Mouse (Mus musculus) neural tube, embryonic 11.5 days (tissue): ENCODE results near the gene Atp10b. TPM values are rescaled to one million over a fixed set of nuclear protein-coding genes. Genes with fewer than 3 reads are reported as not detected.
A peak's percentile ranks its signal among the peaks of the same experiment; 100 is the strongest.

Experiments
- ATAC-seq: fragments of 200-750 bp; cut with Nextera tagmentation; 2 replicates; pipeline ENCODE4 v1.8.0; 2017; ENCODE audit warnings: moderate number of reproducible peaks, mild to moderate bottlenecking, moderate TSS enrichment, moderate library complexity; ENCODE audit not compliant: insufficient read depth, low FRiP score, low TSS enrichment
- DNase-seq: peaks from one replicate; pipeline ENCODE4 v3.0.0-alpha.2; 2015; ENCODE audit warnings: low spot score
- H3K27ac ChIP-seq: fragments of 300-500 bp; sonication (generic); 2 replicates; pipeline ENCODE4 v1.5.1; 2014; ENCODE audit warnings: low read depth, mild to moderate bottlenecking, low read length
- H3K27me3 ChIP-seq: fragments of 300-500 bp; sonication (generic); 2 replicates; pipeline ENCODE4 v1.6.1; 2014; ENCODE audit warnings: mild to moderate bottlenecking, low read length, mixed read lengths; ENCODE audit not compliant: control insufficient read depth, insufficient read depth
- H3K36me3 ChIP-seq: fragments of 300-500 bp; sonication (generic); 2 replicates; pipeline ENCODE4 v1.6.1; 2014; ENCODE audit warnings: mild to moderate bottlenecking, low read length, moderate library complexity, mixed read lengths; ENCODE audit not compliant: control insufficient read depth, insufficient read depth
- H3K4me1 ChIP-seq: fragments of 300-500 bp; sonication (generic); 2 replicates; pipeline ENCODE4 v1.6.1; 2014; ENCODE audit warnings: low read length, mixed read lengths; ENCODE audit not compliant: control insufficient read depth, insufficient read depth
- H3K4me2 ChIP-seq: fragments of 300-500 bp; sonication (generic); 2 replicates; pipeline ENCODE4 v1.6.1; 2014; ENCODE audit warnings: low read depth, mild to moderate bottlenecking, moderate library complexity
- H3K4me3 ChIP-seq: fragments of 300-500 bp; sonication (generic); 2 replicates; pipeline ENCODE4 v1.5.1; 2014; ENCODE audit warnings: low read depth, low read length
- H3K9ac ChIP-seq: fragments of 300-500 bp; sonication (generic); 2 replicates; pipeline ENCODE4 v1.6.1; 2014; ENCODE audit warnings: mild to moderate bottlenecking, low read length
- H3K9me3 ChIP-seq: fragments of 300-500 bp; sonication (generic); 2 replicates; pipeline ENCODE4 v1.6.1; 2016; ENCODE audit warnings: low read length; ENCODE audit not compliant: control insufficient read depth
- WGBS: fragments of 180-500 bp; shearing (Covaris S2); extraction: QIAGEN DNeasy Blood & Tissue Kit; methylation state at CpG from one replicate; pipeline ENCODE4 v1.1.7; 2014; 5-methylcytosine and 5-hydroxymethylcytosine counted together
- polyA plus RNA-seq: library from polyadenylated mRNA; unstranded; fragments of >200 nt; fragmentation: Nextera tagmentation; extraction: Ambion mirVana; gene quantifications from 2 replicates; pipeline ENCODE4 v1.2.1, GENCODE M21; 2014

Atp10b gene
- polyA plus RNA-seq, 1 experiment from 2014 or later = 0.68 TPM

DNA sequence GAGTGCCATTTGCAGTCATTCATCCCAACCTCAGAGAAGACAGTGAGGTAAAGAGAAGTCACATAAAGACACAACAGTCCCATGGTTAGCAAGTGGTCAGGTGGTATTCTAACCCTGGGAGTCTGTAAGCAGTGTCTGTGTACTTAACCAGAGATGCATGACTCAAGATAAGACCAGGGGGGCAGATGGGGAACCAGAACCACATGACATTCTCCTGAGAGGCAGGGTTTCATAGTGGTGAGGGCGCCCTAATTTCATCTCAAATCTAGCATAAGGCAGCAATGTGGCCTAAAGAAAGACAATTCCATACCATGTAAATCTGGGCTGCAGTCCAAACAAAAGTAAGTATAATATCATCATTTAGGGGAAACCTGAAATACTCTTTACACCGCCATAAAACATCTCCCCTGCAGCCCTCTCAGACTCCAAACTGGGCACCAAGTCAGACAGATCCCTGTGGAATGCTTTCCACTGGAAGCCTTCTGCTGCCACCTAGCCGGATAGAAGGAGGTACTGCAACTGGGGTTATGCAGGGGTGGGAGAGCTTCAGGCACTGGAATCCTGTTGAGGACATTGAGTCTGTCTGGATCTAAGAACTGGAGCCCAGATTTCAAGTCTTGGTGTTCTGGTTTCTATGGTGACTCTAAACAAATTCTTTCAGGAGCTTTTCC, 114.0 kb downstream of the Atp10b start:
- DNase-seq (peak; percentile 42), ATAC-seq (peak; percentile 72; the same call in 1 of the 2 replicates)
- Histone ChIP-seq H3K4me2 (no peak overlapping the region), H3K4me3 (no peak overlapping the region), H3K27me3 (no peaks in the 10 kb centered on the region), H3K9ac (no peak overlapping the region), H3K36me3 (no peaks in the 10 kb centered on the region), H3K4me1 (no peaks in the 10 kb centered on the region), H3K27ac (no peak overlapping the region), H3K9me3 (no peaks in the 10 kb centered on the region)
- 50% methylated on average over 3 of the region's 3 CpGs for WGBS

GRCm38 (mm10) chr11:43267505-43267904, 117.8 kb downstream of the Atp10b start:
- H3K4me2 ChIP-seq = no peak overlapping the region
- WGBS = 84% methylated on average over 3 of the region's 3 CpGs
- no peaks in the 10 kb centered on the region for H3K4me1 ChIP-seq
- ATAC-seq (no peak), DNase-seq (no peak)
- H3K9ac ChIP-seq = no peak overlapping the region
- H3K27ac ChIP-seq = no peak overlapping the region
- H3K36me3 ChIP-seq = no peaks in the 10 kb centered on the region
- H3K9me3 ChIP-seq = no peaks in the 10 kb centered on the region
- H3K27me3 ChIP-seq = no peaks in the 10 kb centered on the region
- no peak overlapping the region for H3K4me3 ChIP-seq

GRCm38 (mm10) chr11:43269503-43270255, 120.0 kb downstream of the Atp10b start:
- ATAC-seq (no peak), DNase-seq (no peak)
- Histone ChIP-seq H3K4me3 (no peak overlapping the region), H3K4me2 (no peak overlapping the region), H3K4me1 (no peaks in the 10 kb centered on the region), H3K9me3 (no peaks in the 10 kb centered on the region), H3K9ac (no peak overlapping the region), H3K27me3 (no peaks in the 10 kb centered on the region), H3K27ac (no peak overlapping the region), H3K36me3 (no peaks in the 10 kb centered on the region)
- WGBS = 73% methylated on average over 6 of the region's 6 CpGs

GRCm38 (mm10) chr11:43270256-43270806, 120.7 kb downstream of the Atp10b start:
- Histone ChIP-seq H3K4me3 (no peak overlapping the region), H3K4me1 (no peaks in the 10 kb centered on the region), H3K9me3 (no peaks in the 10 kb centered on the region), H3K4me2 (no peak overlapping the region), H3K27me3 (no peaks in the 10 kb centered on the region), H3K9ac (no peak overlapping the region), H3K27ac (no peak overlapping the region), H3K36me3 (no peaks in the 10 kb centered on the region)
- ATAC-seq (no peak), DNase-seq (peak; percentile 16)
- WGBS = 77% methylated on average over 10 of the region's 10 CpGs

GRCm38 (mm10) chr11:43273896-43274295, 124.2 kb downstream of the Atp10b start:
- H3K27ac ChIP-seq = no peak overlapping the region
- no peak for ATAC-seq
- no peaks in the 10 kb centered on the region for H3K36me3 ChIP-seq
- no peaks in the 10 kb centered on the region for H3K4me1 ChIP-seq
- H3K4me3 ChIP-seq = no peak overlapping the region
- DNase-seq = no peak
- H3K4me2 ChIP-seq = no peak overlapping the region
- H3K9ac ChIP-seq = no peak overlapping the region
- no peaks in the 10 kb centered on the region for H3K9me3 ChIP-seq
- no peaks in the 10 kb centered on the region for H3K27me3 ChIP-seq

DNA sequence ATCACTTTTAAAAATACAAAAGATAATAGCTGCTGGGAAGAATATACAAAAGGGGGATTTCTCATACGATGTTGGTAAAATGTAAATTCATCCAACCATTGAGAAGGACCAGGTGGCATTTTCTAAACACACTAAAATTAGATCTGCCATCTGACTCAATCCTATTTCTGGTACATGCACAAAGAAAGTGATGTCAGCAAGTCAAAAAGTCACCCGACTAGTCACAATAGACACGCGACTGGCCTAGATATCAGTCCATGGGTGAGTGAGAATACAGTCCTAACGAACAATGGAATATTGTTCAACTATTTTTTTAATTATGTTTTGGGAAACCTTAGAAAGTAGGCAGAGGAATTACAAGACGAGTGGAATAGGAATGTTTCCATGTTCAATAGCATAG, 147.9 kb downstream of the Atp10b start:
- DNase-seq (no peak), ATAC-seq (no peak)
- Histone ChIP-seq H3K4me1 (no peaks in the 10 kb centered on the region), H3K4me2 (no peak overlapping the region), H3K27me3 (no peaks in the 10 kb centered on the region), H3K9ac (no peak overlapping the region), H3K27ac (no peak overlapping the region), H3K9me3 (no peaks in the 10 kb centered on the region), H3K4me3 (no peak overlapping the region), H3K36me3 (no peaks in the 10 kb centered on the region)
- 88% methylated on average over 6 of the region's 6 CpGs for WGBS

- no peak for DNase-seq
- Histone ChIP-seq H3K27ac (no peak overlapping the region), H3K36me3 (no peaks in the 10 kb centered on the region), H3K27me3 (no peaks in the 10 kb centered on the region), H3K9me3 (no peaks in the 10 kb centered on the region), H3K9ac (no peak overlapping the region), H3K4me1 (no peaks in the 10 kb centered on the region), H3K4me2 (no peak overlapping the region), H3K4me3 (no peak overlapping the region)
- ATAC-seq = no peak
- WGBS = 67% methylated on average over 1 of the region's 1 CpGs
Observed at GRCm38 (mm10) chr11:43311000-43311399, 161.3 kb downstream of the Atp10b start.
